Mouse (Mus musculus) cerebellum, adult 8-10 months (tissue): Measurements from ENCODE around the gene Pus3.
A peak's percentile ranks its signal among the peaks of the same experiment; 100 is the strongest.

Source experiments
- DNase-seq: peaks from one replicate; pipeline ENCODE4 v3.0.0; 2022

Pus3 gene

GRCm38 (mm10) chr9:35558257-35559008 lies at the start of gene Pus3, which contains the start of gene Ddx25:
Pus3 (plus strand) TSS chr9:35558595.
Ddx25 (minus strand) TSS chr9:35558528.
- peak; percentile 90 for DNase-seq

GRCm38 (mm10) chr9:35513900-35514299 lies 44.5 kb upstream of the Pus3 start:
- no peak for DNase-seq

GRCm38 (mm10) chr9:35516182-35516581 lies 42.2 kb upstream of the Pus3 start:
- DNase-seq, result no peak

- DNase-seq, result no peak
These were observed 41.7 kb upstream of the Pus3 start for GRCm38 (mm10) chr9:35516711-35517110.

GRCm38 (mm10) chr9:35518169-35518568 lies 40.2 kb upstream of the Pus3 start, which contains the start of gene Gm1113:
Gm1113 (minus strand) TSS chr9:35518269.
- no peak for DNase-seq

GRCm38 (mm10) chr9:35520631-35521348 lies 37.6 kb upstream of the Pus3 start:
- no peak for DNase-seq

GRCm38 (mm10) chr9:35522241-35522640 lies 36.2 kb upstream of the Pus3 start:
- no peak for DNase-seq

GRCm38 (mm10) chr9:35522821-35523515 lies 35.4 kb upstream of the Pus3 start:
- DNase-seq, result no peak

- peak; percentile 29 for DNase-seq
These were observed 34.9 kb upstream of the Pus3 start for GRCm38 (mm10) chr9:35523541-35523940.

- peak; percentile 79 for DNase-seq
These were observed 34.4 kb upstream of the Pus3 start for GRCm38 (mm10) chr9:35523941-35524411.

GRCm38 (mm10) chr9:35529141-35529540 lies 29.3 kb upstream of the Pus3 start:
- no peak for DNase-seq

GRCm38 (mm10) chr9:35529796-35530195 lies 28.6 kb upstream of the Pus3 start:
- no peak for DNase-seq

GRCm38 (mm10) chr9:35533266-35533665 lies 25.1 kb upstream of the Pus3 start:
- no peak for DNase-seq

GRCm38 (mm10) chr9:35535110-35535509 lies 23.3 kb upstream of the Pus3 start:
- DNase-seq, result peak; percentile 62

GRCm38 (mm10) chr9:35535876-35536275 lies 22.5 kb upstream of the Pus3 start:
- no peak for DNase-seq

GRCm38 (mm10) chr9:35539001-35539750 lies 19.2 kb upstream of the Pus3 start:
- no peak for DNase-seq

GRCm38 (mm10) chr9:35541024-35541423 lies 17.4 kb upstream of the Pus3 start:
- no peak for DNase-seq

GRCm38 (mm10) chr9:35541488-35541887 lies 16.9 kb upstream of the Pus3 start:
- peak; percentile 80 for DNase-seq

- no peak for DNase-seq
These were observed 16.5 kb upstream of the Pus3 start for GRCm38 (mm10) chr9:35541941-35542340.

- no peak for DNase-seq
These were observed 15.1 kb upstream of the Pus3 start for GRCm38 (mm10) chr9:35543099-35543860.

- no peak for DNase-seq
These were observed 13.7 kb upstream of the Pus3 start for GRCm38 (mm10) chr9:35544666-35545065.

- DNase-seq, result no peak
These were observed 12.7 kb upstream of the Pus3 start for GRCm38 (mm10) chr9:35545704-35546103.
